Mouse (Mus musculus): ENCODE data around the gene Fkbp15. TPM values are rescaled to one million over a fixed set of nuclear protein-coding genes. Genes with fewer than 3 reads are reported as not detected.
A peak's percentile ranks its signal among the peaks of the same experiment; 100 is the strongest.
"Not testable (repeated sequence)": the region's sequence is repeated elsewhere in the genome, so short reads cannot be mapped to it uniquely, and the experiment has no call there.

Fkbp15 gene
- polyA plus RNA-seq, 1 experiment: 32.2 TPM

GRCm38 (mm10) chr4:62272696-62273095 is 87.7 kb downstream of the Fkbp15 start:
- WGBS: 92% methylated on average over 10 of the region's 10 CpGs
- no peaks in the 10 kb centered on the region for H3K36me3 ChIP-seq (ENCODE audit: control insufficient read depth, insufficient read depth, low read length)
- H3K27ac ChIP-seq (ENCODE audit: insufficient read depth, low read depth, low read length): no peak overlapping the region
- no peak overlapping the region for H3K4me3 ChIP-seq (ENCODE audit: insufficient read depth, low read depth, low read length)
- TF ChIP-seq POLR2A (IDR thresholded peaks at IDR 0.05; ENCODE audit: low read depth, low read length) (no peak), CTCF (conservative IDR thresholded peaks at IDR 0.05; ENCODE audit: insufficient read depth, insufficient read length, low read depth, low read length) (no peak)
- no peaks in the 10 kb centered on the region for H3K27me3 ChIP-seq (replicated peaks; ENCODE audit: control insufficient read depth, insufficient read depth, low read length)
- no peak for DNase-seq
- no peaks in the 10 kb centered on the region; the same call in 1 of the 2 replicates for H3K4me1 ChIP-seq (ENCODE audit: control insufficient read depth, insufficient read depth, low read length)

GRCm38 (mm10) chr4:62267101-62267500 is 93.2 kb downstream of the Fkbp15 start:
- TF ChIP-seq CTCF (conservative IDR thresholded peaks at IDR 0.05; ENCODE audit: insufficient read depth, insufficient read length, low read depth, low read length) (no peak), POLR2A (IDR thresholded peaks at IDR 0.05; ENCODE audit: low read depth, low read length) (no peak)
- no peaks in the 10 kb centered on the region for H3K27me3 ChIP-seq (replicated peaks; ENCODE audit: control insufficient read depth, insufficient read depth, low read length)
- DNase-seq: no peak
- H3K4me1 ChIP-seq (ENCODE audit: control insufficient read depth, insufficient read depth, low read length): no peaks in the 10 kb centered on the region
- H3K27ac ChIP-seq (ENCODE audit: insufficient read depth, low read depth, low read length): no peak overlapping the region
- no peak overlapping the region for H3K4me3 ChIP-seq (ENCODE audit: insufficient read depth, low read depth, low read length)
- no peaks in the 10 kb centered on the region for H3K36me3 ChIP-seq (ENCODE audit: control insufficient read depth, insufficient read depth, low read length)
- 58% methylated on average over 10 of the region's 10 CpGs for WGBS

GRCm38 (mm10) chr4:62266016-62266415 is 94.3 kb downstream of the Fkbp15 start:
- not testable (repeated sequence) for H3K27ac ChIP-seq (ENCODE audit: insufficient read depth, low read depth, low read length); DNase-seq; H3K4me3 ChIP-seq (ENCODE audit: insufficient read depth, low read depth, low read length); H3K4me1 ChIP-seq (ENCODE audit: control insufficient read depth, insufficient read depth, low read length); H3K36me3 ChIP-seq (ENCODE audit: control insufficient read depth, insufficient read depth, low read length); H3K27me3 ChIP-seq (replicated peaks; ENCODE audit: control insufficient read depth, insufficient read depth, low read length)
- 76% methylated on average over 7 of the region's 7 CpGs for WGBS

GRCm38 (mm10) chr4:62265154-62265836 is 95.1 kb downstream of the Fkbp15 start:
- no peaks in the 10 kb centered on the region for H3K36me3 ChIP-seq (ENCODE audit: control insufficient read depth, insufficient read depth, low read length)
- TF ChIP-seq POLR2A (IDR thresholded peaks at IDR 0.05; ENCODE audit: low read depth, low read length) (no peak), CTCF (conservative IDR thresholded peaks at IDR 0.05; ENCODE audit: insufficient read depth, insufficient read length, low read depth, low read length) (no peak)
- DNase-seq: no peak

GRCm38 (mm10) chr4:62263133-62263844 is 97.1 kb downstream of the Fkbp15 start:
- peak; percentile 17 for DNase-seq
- Histone ChIP-seq H3K4me3 (ENCODE audit: insufficient read depth, low read depth, low read length) (no peak overlapping the region), H3K27me3 (replicated peaks; ENCODE audit: control insufficient read depth, insufficient read depth, low read length) (no peaks in the 10 kb centered on the region), H3K36me3 (ENCODE audit: control insufficient read depth, insufficient read depth, low read length) (no peaks in the 10 kb centered on the region), H3K27ac (ENCODE audit: insufficient read depth, low read depth, low read length) (no peak overlapping the region), H3K4me1 (ENCODE audit: control insufficient read depth, insufficient read depth, low read length) (no peaks in the 10 kb centered on the region)
- no peak for TF ChIP-seq POLR2A (IDR thresholded peaks at IDR 0.05; ENCODE audit: low read depth, low read length)
- TF ChIP-seq CTCF (conservative IDR thresholded peaks at IDR 0.05; ENCODE audit: insufficient read depth, insufficient read length, low read depth, low read length): peak; percentile 26; the same call in 1 of the 2 replicates
- WGBS: 19% methylated on average over 7 of the region's 7 CpGs

More at GRCm38 (mm10) chr4:62265154-62265836, 95.1 kb downstream of the Fkbp15 start:
- Histone ChIP-seq H3K4me3 (ENCODE audit: insufficient read depth, low read depth, low read length) (no peak overlapping the region), H3K27me3 (replicated peaks; ENCODE audit: control insufficient read depth, insufficient read depth, low read length) (no peaks in the 10 kb centered on the region), H3K4me1 (ENCODE audit: control insufficient read depth, insufficient read depth, low read length) (no peaks in the 10 kb centered on the region), H3K27ac (ENCODE audit: insufficient read depth, low read depth, low read length) (no peak overlapping the region)
- 72% methylated on average over 10 of the region's 10 CpGs for whole genome bisulfite sequencing

GRCm38 (mm10) chr4:62262276-62262675 is 98.1 kb downstream of the Fkbp15 start, which contains the start of gene Slc31a2:
TSS of gene Slc31a2 (plus strand) at chr4:62262562.
- TF ChIP-seq POLR2A (IDR thresholded peaks at IDR 0.05; ENCODE audit: low read depth, low read length) (no peak), CTCF (conservative IDR thresholded peaks at IDR 0.05; ENCODE audit: insufficient read depth, insufficient read length, low read depth, low read length) (no peak)
- no peaks in the 10 kb centered on the region for H3K4me1 ChIP-seq (ENCODE audit: control insufficient read depth, insufficient read depth, low read length)
- no peak within 1 kb of the TSS for H3K27ac ChIP-seq (ENCODE audit: insufficient read depth, low read depth, low read length)
- H3K36me3 ChIP-seq (ENCODE audit: control insufficient read depth, insufficient read depth, low read length): no peaks in the 10 kb centered on the region
- 50% methylated on average over 2 of the region's 2 CpGs for WGBS
- no peak within 1 kb of the TSS for H3K4me3 ChIP-seq (ENCODE audit: insufficient read depth, low read depth, low read length)
- DNase-seq: no peak
- no peaks in the 10 kb centered on the region for H3K27me3 ChIP-seq (replicated peaks; ENCODE audit: control insufficient read depth, insufficient read depth, low read length)

GRCm38 (mm10) chr4:62256931-62257330 is 103.4 kb downstream of the Fkbp15 start:
- 19% methylated on average over 8 of the region's 8 CpGs for WGBS
- no peak overlapping the region for H3K4me3 ChIP-seq (ENCODE audit: insufficient read depth, low read depth, low read length)
- H3K36me3 ChIP-seq (ENCODE audit: control insufficient read depth, insufficient read depth, low read length): no peaks in the 10 kb centered on the region
- TF ChIP-seq CTCF (conservative IDR thresholded peaks at IDR 0.05; ENCODE audit: insufficient read depth, insufficient read length, low read depth, low read length) (no peak), POLR2A (IDR thresholded peaks at IDR 0.05; ENCODE audit: low read depth, low read length) (no peak)
- H3K27ac ChIP-seq (ENCODE audit: insufficient read depth, low read depth, low read length): no peak overlapping the region
- no peaks in the 10 kb centered on the region for H3K4me1 ChIP-seq (ENCODE audit: control insufficient read depth, insufficient read depth, low read length)
- no peaks in the 10 kb centered on the region for H3K27me3 ChIP-seq (replicated peaks; ENCODE audit: control insufficient read depth, insufficient read depth, low read length)
- peak; percentile 34 for DNase-seq

Measured in kidney, adult 2 months (tissue).